Mouse (Mus musculus) thymus, postnatal 14 days (tissue): ENCODE results near the gene Pter.
A peak's percentile ranks its signal among the peaks of the same experiment; 100 is the strongest.

Source experiments
- DNase-seq: peaks from one replicate; pipeline ENCODE4 v3.0.0; 2021

Gene Pter

GRCm38 (mm10) chr2:12923804-12924591 lies at the start of gene Pter:
Gene Pter (plus strand): TSS chr2:12924041.
- DNase-seq: peak; percentile 74

DNA sequence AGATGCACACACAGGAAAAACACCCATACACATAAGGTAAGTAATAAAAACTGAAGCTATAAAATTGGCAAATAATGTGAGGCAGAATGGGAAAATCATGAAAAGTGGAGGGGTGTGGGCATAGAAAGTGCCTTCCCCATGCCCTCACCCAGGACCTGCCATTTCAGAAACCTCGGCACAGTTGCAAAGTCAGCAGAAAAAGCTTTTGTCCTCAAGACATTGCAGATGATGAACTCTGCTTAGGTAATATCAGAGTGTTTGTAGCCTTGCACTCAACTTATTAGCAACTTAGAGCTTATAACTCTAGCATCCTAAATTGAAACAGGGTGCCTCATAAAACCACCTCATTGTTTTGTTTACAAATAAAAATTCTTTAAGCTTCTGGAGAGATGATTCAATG lies 49.6 kb upstream of the Pter start:
- DNase-seq: no peak

DNA sequence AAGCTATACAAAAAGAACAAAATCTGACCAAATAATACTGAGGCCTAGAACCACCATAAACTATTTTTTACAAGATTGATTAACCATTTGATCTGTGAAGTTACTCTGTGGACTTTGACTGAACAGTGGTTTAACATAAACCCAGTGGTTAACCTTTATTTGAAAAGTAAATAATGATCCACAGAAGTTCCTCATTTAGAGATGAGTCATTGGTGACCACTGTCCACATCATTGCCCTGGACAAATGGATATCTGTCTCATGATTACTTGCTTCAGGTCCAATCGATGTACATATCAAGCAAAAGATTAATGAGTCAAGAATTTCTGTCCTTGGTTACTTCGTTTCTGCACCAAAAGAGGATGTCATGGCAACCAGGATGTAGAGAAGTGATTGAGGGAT lies 44.3 kb upstream of the Pter start:
- DNase-seq: no peak

GRCm38 (mm10) chr2:12881009-12881408 lies 42.8 kb upstream of the Pter start:
- DNase-seq: no peak

GRCm38 (mm10) chr2:12883276-12883914 lies 40.4 kb upstream of the Pter start:
- no peak for DNase-seq

DNA sequence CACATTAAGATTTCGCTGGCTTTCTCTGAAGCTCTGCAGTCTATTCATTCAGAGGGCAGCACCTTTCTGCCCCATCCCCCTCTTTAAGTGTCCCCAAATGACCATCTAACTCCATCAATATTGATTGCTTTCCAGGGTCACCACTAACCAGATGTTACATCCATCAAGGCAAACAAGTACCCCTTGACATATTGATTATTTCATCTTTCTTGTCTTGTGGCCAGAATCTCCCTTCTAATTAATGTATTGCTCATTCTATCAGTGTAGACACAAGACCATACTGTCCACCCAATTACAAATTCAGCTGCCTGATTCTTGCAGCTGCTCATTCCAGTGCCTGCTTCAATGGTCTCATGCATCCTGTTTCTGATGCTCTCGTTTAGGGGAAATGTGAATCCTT lies 36.8 kb upstream of the Pter start:
- DNase-seq: no peak

DNA sequence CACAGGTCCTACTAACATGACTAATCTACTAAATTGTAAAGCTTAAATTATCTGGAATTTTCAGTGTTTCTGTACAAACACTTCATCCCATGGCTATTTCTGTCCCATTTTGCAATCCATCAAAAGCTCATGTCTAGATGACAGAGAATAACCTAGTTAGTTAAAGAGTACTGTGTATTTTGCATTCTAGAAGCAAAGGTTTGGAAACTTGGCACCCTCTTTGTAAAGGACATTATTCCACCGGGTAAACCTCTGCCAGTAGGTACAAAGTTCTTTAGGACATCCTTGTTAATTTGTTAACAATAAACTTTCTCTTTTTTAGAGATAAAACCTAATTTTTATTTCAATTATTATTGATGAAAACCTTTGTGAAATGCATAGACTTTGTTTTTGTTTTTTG lies 18.1 kb upstream of the Pter start:
- no peak for DNase-seq

DNA sequence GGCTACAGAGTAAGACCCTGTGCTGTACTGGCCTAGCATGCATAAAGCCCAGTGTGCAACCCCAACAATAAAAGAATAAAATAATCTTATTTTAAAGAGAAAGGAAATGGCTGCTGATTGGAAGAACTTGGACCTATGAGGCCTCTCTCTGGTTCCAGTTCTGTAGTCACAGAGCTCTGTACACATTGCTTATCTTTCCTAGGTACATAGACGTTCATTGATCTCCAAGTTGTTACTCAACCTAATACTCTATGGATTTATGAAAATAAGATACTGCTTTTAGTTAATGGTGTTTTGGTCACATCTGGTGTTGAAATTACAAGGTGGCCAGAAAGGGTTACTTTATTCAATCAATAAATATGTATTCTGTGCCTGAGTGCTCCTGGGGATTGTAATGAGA lies 1.8 kb downstream of the Pter start:
- DNase-seq: no peak

GRCm38 (mm10) chr2:12930338-12930737 lies 6.5 kb downstream of the Pter start:
- no peak for DNase-seq

DNA sequence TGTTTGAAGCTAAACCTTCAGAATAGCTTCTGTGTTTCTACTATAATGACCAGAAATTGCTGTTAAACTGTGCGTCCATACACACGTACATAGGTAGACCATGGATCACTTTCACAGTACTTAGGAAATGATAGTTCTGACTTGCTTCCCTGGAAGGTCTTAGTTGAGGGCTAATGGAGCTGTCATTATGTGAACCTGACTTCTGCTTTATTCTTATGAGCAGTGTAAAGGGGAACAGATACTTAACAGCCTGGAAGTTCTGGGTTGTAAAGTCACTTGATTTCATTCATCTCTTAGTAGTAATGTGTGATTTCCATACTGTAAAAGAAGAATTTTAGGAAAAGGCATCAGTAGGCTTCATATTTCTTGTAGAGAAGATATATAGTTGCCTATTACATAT lies 10.1 kb downstream of the Pter start:
- DNase-seq: no peak

DNA sequence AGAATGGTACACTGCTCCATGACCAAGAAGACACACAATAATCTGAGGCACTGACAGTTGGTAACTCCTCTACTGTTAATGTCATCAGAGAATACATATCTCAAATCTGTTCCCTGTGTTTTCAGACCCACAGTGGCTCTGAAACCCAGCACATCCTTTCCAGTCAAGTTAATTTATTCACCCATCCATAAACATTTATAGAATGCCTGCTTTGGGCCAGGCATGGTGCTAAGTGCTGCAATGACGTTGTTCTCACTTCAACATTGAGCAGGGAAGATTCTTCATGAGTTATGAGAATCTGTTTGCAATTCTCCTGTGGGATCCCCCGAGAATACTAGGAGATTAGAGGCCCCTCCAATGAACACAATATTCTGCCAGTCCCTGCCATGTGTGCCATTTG lies 11.4 kb downstream of the Pter start:
- DNase-seq: no peak

- DNase-seq: no peak
Observed at GRCm38 (mm10) chr2:12937461-12938217, 13.8 kb downstream of the Pter start.

DNA sequence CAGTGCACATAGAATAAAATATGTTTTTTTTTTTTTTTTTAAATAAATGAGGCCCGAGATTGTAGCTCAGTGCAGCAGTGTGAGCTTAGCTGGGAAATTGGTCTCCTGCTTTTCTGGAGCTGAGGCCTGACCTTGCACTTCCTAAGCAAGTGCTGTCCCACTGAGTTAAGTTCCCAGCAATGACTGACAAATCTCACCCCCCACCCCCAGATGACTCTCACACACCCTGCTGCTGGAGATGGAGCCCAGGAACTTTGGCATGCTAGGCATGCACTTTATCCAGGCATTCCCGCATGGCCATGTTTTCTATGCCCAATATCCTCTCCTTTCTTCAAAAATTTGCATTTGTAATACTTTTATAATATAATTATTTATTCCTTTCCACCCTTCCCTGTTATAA lies 14.8 kb downstream of the Pter start:
- DNase-seq: no peak

DNA sequence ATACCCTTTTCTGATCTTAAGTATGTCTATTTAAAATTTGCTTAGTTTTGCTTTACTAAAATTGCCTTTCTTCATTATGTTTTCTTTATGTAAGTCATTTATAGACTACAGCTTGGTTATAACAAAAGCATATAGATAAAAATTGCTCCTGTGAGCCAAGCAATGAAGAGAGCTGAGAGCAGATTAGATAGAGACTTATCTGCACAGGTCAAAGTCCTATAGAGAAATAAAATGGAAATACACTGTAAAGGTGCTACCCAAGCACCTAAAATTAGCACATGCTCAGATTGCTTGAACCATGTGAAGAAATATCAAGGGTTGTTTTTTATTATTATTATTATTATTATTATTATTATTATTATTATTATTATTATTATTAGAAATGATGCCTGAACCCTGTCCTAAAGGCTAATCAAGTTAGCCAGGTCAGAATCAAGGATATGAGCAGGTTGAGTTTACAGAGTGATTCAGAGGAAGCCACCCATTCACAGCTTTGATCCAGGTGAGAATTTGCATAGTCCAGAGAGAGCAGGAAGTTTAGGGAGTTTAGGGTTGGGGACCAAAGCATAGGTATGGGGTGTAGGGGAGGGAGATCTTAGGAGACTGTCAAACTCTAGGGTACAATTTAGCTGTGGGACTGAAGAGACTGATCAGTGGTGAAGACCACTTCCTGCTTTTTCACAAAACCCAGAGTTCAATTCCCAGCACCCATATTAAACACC lies 33.0 kb downstream of the Pter start:
- no peak for DNase-seq

GRCm38 (mm10) chr2:12970049-12970724 lies 46.3 kb downstream of the Pter start:
- DNase-seq: no peak

DNA sequence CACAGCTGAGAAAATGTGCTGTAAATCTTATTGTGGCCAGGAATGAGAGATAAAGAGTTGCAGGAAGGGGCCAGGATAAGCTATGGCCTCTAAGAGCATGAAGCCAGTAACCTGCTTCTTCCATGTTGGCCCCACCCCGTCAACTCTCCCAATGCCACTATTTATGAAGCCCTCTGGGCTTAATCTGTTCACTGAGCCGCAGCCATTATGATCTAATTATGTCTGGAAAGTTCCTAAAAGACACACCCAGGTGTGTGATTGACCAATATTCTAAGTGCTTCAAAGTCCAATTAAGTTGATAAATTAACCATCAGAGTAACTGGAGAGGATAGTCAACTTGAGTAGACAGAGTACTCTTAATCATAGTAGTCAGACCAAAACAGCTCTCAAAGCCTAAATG lies 49.9 kb downstream of the Pter start:
- DNase-seq: no peak

DNA sequence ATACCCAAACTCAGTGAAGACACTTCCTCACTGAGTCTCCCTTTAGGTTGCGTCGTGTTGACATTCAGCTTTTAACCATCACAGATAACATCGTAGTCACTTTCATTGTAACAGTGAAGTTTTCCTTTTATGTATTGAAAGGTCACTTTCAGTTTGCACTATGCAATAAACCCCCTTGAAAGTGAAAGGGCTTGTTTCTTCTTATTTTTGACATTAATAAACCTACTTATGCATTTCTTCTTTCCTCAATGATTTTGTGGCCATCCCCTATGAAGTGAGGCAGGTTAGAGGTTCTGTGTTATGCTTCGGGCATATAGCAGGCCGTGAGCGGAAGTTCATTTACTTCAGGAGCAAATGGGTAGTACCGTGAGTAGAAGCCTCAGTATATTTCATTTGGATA lies 53.5 kb downstream of the Pter start:
- no peak for DNase-seq

- no peak for DNase-seq
Observed at GRCm38 (mm10) chr2:12978771-12979170, 54.9 kb downstream of the Pter start.

GRCm38 (mm10) chr2:12984901-12985732 lies 61.3 kb downstream of the Pter start:
- no peak for DNase-seq

DNA sequence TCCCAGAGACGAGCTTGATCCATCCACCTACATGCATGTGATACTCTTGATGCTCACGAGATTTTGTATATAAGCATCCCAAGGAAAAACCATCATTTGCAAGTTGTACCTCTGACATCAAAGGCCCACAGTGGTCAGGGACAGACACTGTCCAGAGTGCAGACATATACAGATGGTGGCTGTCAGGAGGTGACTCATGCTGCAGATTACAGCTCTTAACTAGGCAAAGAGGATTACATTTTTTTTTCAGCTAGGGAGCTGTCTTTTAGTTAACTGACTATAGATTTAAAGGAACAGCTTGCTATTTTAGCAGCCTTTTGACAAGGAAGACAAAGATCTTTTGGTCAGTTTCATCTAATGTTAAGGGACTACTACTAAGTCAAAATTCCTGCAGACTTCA lies 76.2 kb downstream of the Pter start:
- no peak for DNase-seq

DNA sequence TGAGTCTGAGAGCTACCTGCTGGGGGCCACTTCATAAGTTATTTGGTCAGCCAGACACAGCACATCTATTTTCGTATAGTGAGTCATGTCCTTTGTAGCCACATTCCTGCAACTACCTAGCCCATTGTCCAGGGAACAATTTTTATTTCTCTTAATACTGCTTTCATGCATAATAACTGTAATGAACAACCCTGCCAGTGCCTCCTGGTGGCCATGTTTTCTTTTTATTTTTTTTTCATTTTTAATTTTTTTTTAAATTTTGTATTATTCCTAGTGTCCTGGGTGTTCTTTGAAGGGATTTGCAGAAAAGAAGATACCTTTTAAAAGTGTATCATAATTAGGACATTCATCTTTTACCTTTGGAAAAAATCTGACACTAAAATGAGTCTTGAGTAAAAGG lies 84.6 kb downstream of the Pter start:
- no peak for DNase-seq
